Mouse (Mus musculus): ENCODE data around the gene Mb21d2. TPM values are rescaled to one million over a fixed set of nuclear protein-coding genes. Genes with fewer than 3 reads are reported as not detected.
A peak's percentile ranks its signal among the peaks of the same experiment; 100 is the strongest.

Gene Mb21d2
- total RNA-seq, 2 experiments from 2014 or later, result 50.4 to 59.0 TPM

DNA sequence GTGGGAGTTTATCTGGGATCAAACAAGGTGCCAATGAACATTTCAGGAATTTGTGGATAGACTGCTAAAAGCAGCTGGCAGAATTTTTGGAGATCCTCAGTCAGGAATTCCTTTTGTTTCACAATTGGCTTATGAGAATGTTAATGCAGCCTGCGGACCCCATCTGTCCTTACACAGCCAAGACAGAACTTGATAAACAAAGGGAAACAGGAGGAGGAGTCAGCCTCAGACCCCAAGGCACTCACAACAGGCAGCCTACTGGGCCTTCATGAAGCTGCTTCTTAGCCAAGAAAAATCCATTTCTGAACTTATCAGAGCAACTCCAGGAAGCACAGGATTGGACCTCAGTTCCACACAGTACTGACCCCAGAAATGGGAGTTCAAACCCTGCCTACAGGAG lies 120.4 kb downstream of the Mb21d2 start:
- intact Hi-C loops (cut with DNase I), result no loop called here
- no peak for DNase-seq

DNA sequence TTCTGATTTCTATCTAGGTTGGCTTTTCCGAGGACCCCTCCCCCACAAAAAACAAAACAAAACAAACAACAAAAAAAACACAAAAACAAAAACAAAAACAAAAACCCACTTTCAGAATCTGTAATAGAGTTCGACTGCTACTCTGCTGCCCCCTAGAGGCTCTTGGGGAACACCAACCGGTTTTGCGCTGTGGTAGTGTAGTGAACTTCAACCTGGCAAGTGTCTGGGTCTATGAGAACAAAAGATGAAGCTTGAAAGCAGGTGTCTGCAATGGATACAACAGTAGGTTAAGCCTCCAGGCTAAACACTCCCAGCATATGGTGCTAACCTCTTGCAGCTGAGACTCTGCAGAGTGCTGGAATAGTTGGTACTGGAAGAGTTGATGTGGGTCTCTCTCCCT lies 136.4 kb downstream of the Mb21d2 start:
- peak; percentile 45 for DNase-seq
- intact Hi-C loops (cut with DNase I), result loop anchor here (10.0 kb wide), 1 partner anchor 198 kb away; no protein-coding TSS in a partner anchor

Other genes starting within 250 kb of the Mb21d2 start
- gene Fgf12, start 176.6 kb downstream of the Mb21d2 start, total RNA-seq (2021), result 100 to 1,000 TPM; 138 to 144 TPM